Mouse (Mus musculus) layer of hippocampus, adult 9-10 months (tissue): Measurements from ENCODE around the gene Arsg.

ENCODE experiments used
- DNase-seq: peaks from one replicate; pipeline ENCODE4 v3.0.0; 2022; ENCODE audit warnings: low spot score

Arsg gene

GRCm38 (mm10) chr11:109622518-109623037 lies 149.4 kb downstream of the Arsg start:
- DNase-seq = no peak
